Mouse (Mus musculus): ENCODE results near the gene Sdhaf3.

The Sdhaf3 gene

GRCm38 (mm10) chr6:7068782-7069181, 113.0 kb downstream of the Sdhaf3 start:
- no peak for DNase-seq (ENCODE audit: low read depth, low spot score)

DNA sequence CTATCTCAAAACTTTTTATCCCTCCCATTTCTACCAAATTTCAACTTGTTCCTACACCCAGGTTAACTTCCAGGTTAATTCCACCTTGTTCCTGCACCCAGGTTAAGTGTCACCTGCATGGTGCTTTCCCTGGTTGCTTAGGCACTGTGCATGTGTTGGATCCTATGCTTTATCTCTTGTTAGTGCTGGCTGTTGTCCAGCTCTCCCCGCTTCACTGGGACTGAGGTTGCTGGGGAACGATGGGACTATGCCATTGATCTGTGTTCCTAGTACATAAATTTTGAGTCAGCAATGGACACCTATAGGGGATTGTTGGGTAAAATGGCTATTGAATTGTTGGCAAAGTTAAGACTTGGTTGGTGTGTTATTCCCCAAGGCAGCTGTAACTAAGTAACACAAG, 113.7 kb downstream of the Sdhaf3 start:
- no peak for DNase-seq (ENCODE audit: low read depth, low spot score)

- no peak for DNase-seq (ENCODE audit: low read depth, low spot score)
These were observed 126.2 kb downstream of the Sdhaf3 start for GRCm38 (mm10) chr6:7082054-7082453.

- DNase-seq (ENCODE audit: low read depth, low spot score), result no peak
These were observed 126.9 kb downstream of the Sdhaf3 start for GRCm38 (mm10) chr6:7082467-7083259.

DNA sequence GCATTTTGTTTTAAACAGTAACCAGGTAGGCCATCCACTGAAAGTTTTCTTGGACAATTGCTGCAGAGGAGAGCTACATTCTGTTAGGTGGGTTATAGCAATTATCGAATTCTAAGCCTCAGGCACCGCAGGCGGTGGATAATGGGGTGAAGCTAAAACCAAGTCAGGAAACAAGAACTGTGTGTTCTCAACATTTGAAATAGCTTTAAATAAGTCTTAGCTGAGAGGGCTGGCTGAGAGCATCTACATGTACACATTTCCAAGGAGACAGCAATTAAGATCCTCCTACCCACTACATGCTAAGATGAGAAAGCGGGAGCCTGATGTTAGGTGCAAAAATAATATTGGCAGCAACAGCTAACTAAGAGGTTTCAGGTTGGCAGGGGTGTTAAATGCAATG, 127.9 kb downstream of the Sdhaf3 start:
- DNase-seq (ENCODE audit: low read depth, low spot score), result peak; percentile 36

- DNase-seq (ENCODE audit: low read depth, low spot score), result no peak
These were observed 128.6 kb downstream of the Sdhaf3 start for GRCm38 (mm10) chr6:7084370-7084769.

GRCm38 (mm10) chr6:7085506-7085905, 129.7 kb downstream of the Sdhaf3 start:
- no peak for DNase-seq (ENCODE audit: low read depth, low spot score)

DNA sequence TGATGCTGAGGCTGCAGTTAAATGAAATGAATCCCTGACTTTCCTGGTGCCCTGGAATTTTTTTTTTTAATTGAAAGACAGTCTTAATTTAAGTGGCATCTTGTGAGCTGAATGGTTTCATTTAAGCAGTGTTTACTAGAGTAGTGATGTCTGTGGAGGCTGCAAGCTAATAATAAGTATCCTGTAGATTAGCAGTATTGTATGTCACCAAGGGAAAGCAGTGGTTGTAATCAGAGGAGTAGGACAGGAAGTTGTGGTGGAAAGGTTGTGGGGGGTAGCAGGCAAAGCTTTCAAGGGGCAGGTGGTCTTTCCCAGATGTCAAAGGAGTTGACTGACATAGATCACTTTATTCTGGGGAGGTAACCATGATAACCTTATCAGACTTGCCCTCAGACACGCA, 136.3 kb downstream of the Sdhaf3 start:
- no peak for DNase-seq (ENCODE audit: low read depth, low spot score)

Measured in telencephalon, adult 2 months (tissue).